Mouse (Mus musculus): Measurements from ENCODE around the gene Pcbd2. TPM values are rescaled to one million over a fixed set of nuclear protein-coding genes. Genes with fewer than 3 reads are reported as not detected.

Gene Pcbd2
- total and polyA plus RNA-seq, 2 experiments from 2014 or later, result 8.6 to 30.6 TPM

GRCm38 (mm10) chr13:55727839-55728238 is 671 bp downstream of the Pcbd2 start:
- TF ChIP-seq CTCF (IDR thresholded peaks at IDR 0.05), result peak; percentile 76
- Histone ChIP-seq H3K36me3 (ENCODE audit: insufficient read depth, low read length) (peaks cover 14% of the 10 kb centered on the region; the same call in 1 of the 2 replicates), H3K9me3 (ENCODE audit: low read length) (no peaks in the 10 kb centered on the region), H3K4me3 (ENCODE audit: low read depth, low read length) (peak overlapping the region; percentile 56), H3K4me2 (ENCODE audit: low read depth, low read length, poor library complexity, severe bottlenecking) (peak overlapping the region; percentile 54), H3K27me3 (ENCODE audit: insufficient read depth, low read length) (no peaks in the 10 kb centered on the region), H3K9ac (replicated peaks; ENCODE audit: low read length, poor library complexity, severe bottlenecking) (peak overlapping the region; percentile 63), H3K4me1 (ENCODE audit: insufficient read depth, low read length) (no peaks in the 10 kb centered on the region), H3K27ac (ENCODE audit: low read depth, low read length) (peak overlapping the region; percentile 88)
- peak; percentile 83 for DNase-seq (ENCODE audit: low spot score)
- ATAC-seq (ENCODE audit: low FRiP score), result peak; percentile 74
- WGBS, result 3% methylated on average over 19 of the region's 19 CpGs

- Histone ChIP-seq H3K36me3 (ENCODE audit: insufficient read depth, low read length) (no peaks in the 10 kb centered on the region), H3K27ac (ENCODE audit: low read depth, low read length) (no peak overlapping the region), H3K4me2 (ENCODE audit: low read depth, low read length, poor library complexity, severe bottlenecking) (no peak overlapping the region), H3K9ac (replicated peaks; ENCODE audit: low read length, poor library complexity, severe bottlenecking) (no peak overlapping the region), H3K9me3 (ENCODE audit: low read length) (no peaks in the 10 kb centered on the region), H3K4me1 (ENCODE audit: insufficient read depth, low read length) (no peaks in the 10 kb centered on the region), H3K4me3 (ENCODE audit: low read depth, low read length) (no peak overlapping the region), H3K27me3 (ENCODE audit: insufficient read depth, low read length) (no peaks in the 10 kb centered on the region)
- TF ChIP-seq CTCF (IDR thresholded peaks at IDR 0.05), result no peak
- DNase-seq (ENCODE audit: low spot score) (no peak), ATAC-seq (ENCODE audit: low FRiP score) (no peak)
- WGBS, result 87% methylated on average over 7 of the region's 7 CpGs
Measured at GRCm38 (mm10) chr13:55730716-55731115, 3.5 kb downstream of the Pcbd2 start.

GRCm38 (mm10) chr13:55732121-55732520 is 5.0 kb downstream of the Pcbd2 start:
- Histone ChIP-seq H3K4me1 (ENCODE audit: insufficient read depth, low read length) (no peaks in the 10 kb centered on the region), H3K27ac (ENCODE audit: low read depth, low read length) (no peak overlapping the region), H3K27me3 (ENCODE audit: insufficient read depth, low read length) (no peaks in the 10 kb centered on the region), H3K9me3 (ENCODE audit: low read length) (no peaks in the 10 kb centered on the region), H3K4me3 (ENCODE audit: low read depth, low read length) (no peak overlapping the region), H3K4me2 (ENCODE audit: low read depth, low read length, poor library complexity, severe bottlenecking) (no peak overlapping the region), H3K36me3 (ENCODE audit: insufficient read depth, low read length) (no peaks in the 10 kb centered on the region), H3K9ac (replicated peaks; ENCODE audit: low read length, poor library complexity, severe bottlenecking) (no peak overlapping the region)
- TF ChIP-seq CTCF (IDR thresholded peaks at IDR 0.05), result no peak
- 85% methylated on average over 2 of the region's 2 CpGs for WGBS
- ATAC-seq (ENCODE audit: low FRiP score) (no peak), DNase-seq (ENCODE audit: low spot score) (no peak)

- H3K36me3 ChIP-seq (ENCODE audit: insufficient read depth, low read length), result no peaks in the 10 kb centered on the region
- no peaks in the 10 kb centered on the region for H3K4me1 ChIP-seq (ENCODE audit: insufficient read depth, low read length)
- H3K27ac ChIP-seq (ENCODE audit: low read depth, low read length), result no peak overlapping the region
- no peak for TF ChIP-seq CTCF (IDR thresholded peaks at IDR 0.05)
- DNase-seq (ENCODE audit: low spot score) (no peak), ATAC-seq (ENCODE audit: low FRiP score) (no peak)
- H3K9ac ChIP-seq (replicated peaks; ENCODE audit: low read length, poor library complexity, severe bottlenecking), result no peak overlapping the region
- H3K9me3 ChIP-seq (ENCODE audit: low read length), result no peaks in the 10 kb centered on the region
- H3K4me3 ChIP-seq (ENCODE audit: low read depth, low read length), result no peak overlapping the region
- no peak overlapping the region for H3K4me2 ChIP-seq (ENCODE audit: low read depth, low read length, poor library complexity, severe bottlenecking)
- 87% methylated on average over 22 of the region's 22 CpGs for WGBS
- no peaks in the 10 kb centered on the region for H3K27me3 ChIP-seq (ENCODE audit: insufficient read depth, low read length)
Measured at GRCm38 (mm10) chr13:55733628-55734502, 6.7 kb downstream of the Pcbd2 start.

GRCm38 (mm10) chr13:55737885-55738284 is 10.7 kb downstream of the Pcbd2 start:
- Histone ChIP-seq H3K4me3 (ENCODE audit: low read depth, low read length) (no peak overlapping the region), H3K36me3 (ENCODE audit: insufficient read depth, low read length) (no peaks in the 10 kb centered on the region), H3K4me1 (ENCODE audit: insufficient read depth, low read length) (no peaks in the 10 kb centered on the region), H3K9ac (replicated peaks; ENCODE audit: low read length, poor library complexity, severe bottlenecking) (no peak overlapping the region), H3K9me3 (ENCODE audit: low read length) (no peaks in the 10 kb centered on the region), H3K4me2 (ENCODE audit: low read depth, low read length, poor library complexity, severe bottlenecking) (no peak overlapping the region), H3K27me3 (ENCODE audit: insufficient read depth, low read length) (no peaks in the 10 kb centered on the region), H3K27ac (ENCODE audit: low read depth, low read length) (no peak overlapping the region)
- no peak for ATAC-seq (ENCODE audit: low FRiP score)
- TF ChIP-seq CTCF (IDR thresholded peaks at IDR 0.05), result no peak
- no peak for DNase-seq (ENCODE audit: low spot score)
- WGBS, result 93% methylated on average over 8 of the region's 8 CpGs

- TF ChIP-seq CTCF (IDR thresholded peaks at IDR 0.05), result no peak
- ATAC-seq (ENCODE audit: low FRiP score), result no peak
- WGBS, result 70% methylated on average over 8 of the region's 8 CpGs
Measured at GRCm38 (mm10) chr13:55742306-55742705, 15.1 kb downstream of the Pcbd2 start.

More at GRCm38 (mm10) chr13:55742306-55742705, 15.1 kb downstream of the Pcbd2 start:
- no peaks in the 10 kb centered on the region for H3K9me3 ChIP-seq (ENCODE audit: low read length)
- no peaks in the 10 kb centered on the region for H3K4me1 ChIP-seq (ENCODE audit: insufficient read depth, low read length)
- no peak overlapping the region for H3K27ac ChIP-seq (ENCODE audit: low read depth, low read length)
- H3K27me3 ChIP-seq (ENCODE audit: insufficient read depth, low read length), result no peaks in the 10 kb centered on the region
- no peak for DNase-seq (ENCODE audit: low spot score)
- no peak overlapping the region for H3K4me2 ChIP-seq (ENCODE audit: low read depth, low read length, poor library complexity, severe bottlenecking)
- H3K36me3 ChIP-seq (ENCODE audit: insufficient read depth, low read length), result no peaks in the 10 kb centered on the region
- no peak overlapping the region for H3K9ac ChIP-seq (replicated peaks; ENCODE audit: low read length, poor library complexity, severe bottlenecking)
- H3K4me3 ChIP-seq (ENCODE audit: low read depth, low read length), result no peak overlapping the region
